Mouse (Mus musculus) monocyte, adult 5-6 weeks (primary cell): ENCODE results near the gene Nos3. TPM values are rescaled to one million over a fixed set of nuclear protein-coding genes. Genes with fewer than 3 reads are reported as not detected.

Experiments used
- ATAC-seq: fragments of 153-309, 156-312 bp; replicated peaks from 2 replicates; pipeline ENCODE4 v1.8.0; 2017; ENCODE audit warnings: mild to moderate bottlenecking; ENCODE audit not compliant: low TSS enrichment, insufficient number of reproducible peaks, severe bottlenecking, poor library complexity, low FRiP score
- total RNA-seq: library from RNA; stranded (forward); fragments of 200-1000, 200-491, 200-594 nt; gene quantifications from 3 replicates; pipeline ENCODE4 v1.2.3, GENCODE M21; 2017

Nos3 gene
- total RNA-seq, 1 experiment from 2014 or later, result not detected

GRCm38 (mm10) chr5:24416222-24416736 lies 51.7 kb downstream of the Nos3 start:
- ATAC-seq, result peak; percentile 36; the same call in 1 of the 2 replicates

- no peak for ATAC-seq
Observed at GRCm38 (mm10) chr5:24417587-24417986, 53.0 kb downstream of the Nos3 start.

GRCm38 (mm10) chr5:24420381-24420780 lies 55.8 kb downstream of the Nos3 start:
- ATAC-seq, result no peak

- peak; percentile 93 for ATAC-seq
Observed at GRCm38 (mm10) chr5:24423129-24424003, 58.8 kb downstream of the Nos3 start, which contains the start of the genes Cdk5 and Slc4a2. TSS of gene Cdk5 (minus strand) at chr5:24423530. TSS of gene Slc4a2 (plus strand) at chr5:24423837.

- 0 out of 2 replicates have a peak, but pooled peaks have one; percentile 23 for ATAC-seq
Observed at GRCm38 (mm10) chr5:24424004-24424781, 59.6 kb downstream of the Nos3 start.

- no peak for ATAC-seq
Observed at GRCm38 (mm10) chr5:24424861-24425411, 60.3 kb downstream of the Nos3 start.

GRCm38 (mm10) chr5:24425421-24426036 lies 60.9 kb downstream of the Nos3 start:
- ATAC-seq, result no peak

GRCm38 (mm10) chr5:24426037-24426432 lies 61.4 kb downstream of the Nos3 start:
- ATAC-seq, result no peak

- no peak for ATAC-seq
Observed at GRCm38 (mm10) chr5:24426556-24427284, 62.1 kb downstream of the Nos3 start.

- ATAC-seq, result no peak
Observed at GRCm38 (mm10) chr5:24427285-24427633, 62.6 kb downstream of the Nos3 start.

GRCm38 (mm10) chr5:24427981-24428402 lies 63.4 kb downstream of the Nos3 start:
- no peak for ATAC-seq

GRCm38 (mm10) chr5:24428596-24428995 lies 64.0 kb downstream of the Nos3 start:
- ATAC-seq, result no peak

GRCm38 (mm10) chr5:24433993-24434392 lies 69.4 kb downstream of the Nos3 start:
- no peak for ATAC-seq

Other genes with a start within 250 kb of the Nos3 start
- gene Nupl2, start 199.8 kb upstream of the Nos3 start, total RNA-seq, result 3.9 to 11.1 TPM (median 5.7 TPM) in 3 replicates
- gene Kcnh2, start 13.2 kb upstream of the Nos3 start, total RNA-seq, result 0.53 TPM in 1 of 3 replicates, not detected in the others
- gene Atg9b, start 27.3 kb downstream of the Nos3 start, total RNA-seq, result 0.11 to 0.87 TPM in 2 of 3 replicates, not detected in the other
- 4.5 to 7.6 TPM (median 5.2 TPM) in 3 replicates for gene Abcb8, start 28.9 kb downstream of the Nos3 start, total RNA-seq
- not detected in 3 replicates for gene Asic3, start 48.6 kb downstream of the Nos3 start, total RNA-seq
- 19.3 to 30.9 TPM (median 26.0 TPM) in 3 replicates for gene Cdk5, start 58.7 kb downstream of the Nos3 start, total RNA-seq
- 20.1 to 60.8 TPM (median 32.2 TPM) in 3 replicates for gene Slc4a2, start 59.0 kb downstream of the Nos3 start, total RNA-seq
- 17.1 to 27.5 TPM (median 26.9 TPM) in 3 replicates for gene Fastk, start 80.5 kb downstream of the Nos3 start, total RNA-seq
- gene Tmub1, start 83.0 kb downstream of the Nos3 start, total RNA-seq, result 11.8 to 33.4 TPM (median 26.8 TPM) in 3 replicates
- gene Agap3, start 87.4 kb downstream of the Nos3 start, total RNA-seq, result 30.5 to 41.8 TPM (median 34.6 TPM) in 3 replicates
- not detected in 3 replicates for gene Gbx1, start 162.4 kb downstream of the Nos3 start, total RNA-seq
- gene Asb10, start 176.2 kb downstream of the Nos3 start, total RNA-seq, result not detected in 3 replicates
- not detected in 3 replicates for gene 4931409K22Rik, start 192.0 kb downstream of the Nos3 start, total RNA-seq
- 33.8 to 45.3 TPM (median 42.1 TPM) in 3 replicates for gene Abcf2, start 212.7 kb downstream of the Nos3 start, total RNA-seq
- 13.2 to 33.8 TPM (median 15.2 TPM) in 3 replicates for gene Chpf2, start 221.9 kb downstream of the Nos3 start, total RNA-seq